Mouse (Mus musculus) urinary bladder, postnatal 25 days (tissue): ENCODE measurements at regions not wholly inside any gene's neighbourhood (a gene's known extent, or its start where the extent isn't known, plus 50 kb on each side); places are given as distances from the start of the nearest gene placed in this dataset.

Experiments
- DNase-seq: peaks from one replicate; pipeline ENCODE4 v3.0.0; 2022; ENCODE audit warnings: low spot score

DNA sequence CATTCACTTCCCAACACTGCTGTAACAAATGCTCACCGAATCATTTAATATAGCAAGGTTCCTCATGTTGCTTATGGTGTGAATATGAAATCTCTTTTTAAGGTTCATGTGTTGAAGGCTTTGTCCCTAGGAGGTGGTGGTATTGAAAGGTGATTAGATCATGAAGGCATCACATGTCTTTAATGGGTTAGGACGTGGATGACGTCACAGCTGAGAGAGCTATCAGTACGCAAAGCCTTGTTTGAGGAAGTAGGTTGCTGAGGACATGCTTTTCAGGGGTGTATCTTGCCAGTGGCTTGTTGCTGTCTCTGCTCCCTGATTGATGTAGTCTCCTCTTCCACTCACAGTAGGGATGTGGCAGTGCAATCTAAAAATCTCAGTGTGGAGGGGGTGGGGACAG lies 69.8 kb upstream of the Arsj start:
- no peak for DNase-seq

- no peak for DNase-seq
Measured at GRCm38 (mm10) chr3:126295932-126296331, 67.6 kb upstream of the Arsj start.

GRCm38 (mm10) chr3:126299257-126299656 lies 64.2 kb upstream of the Arsj start:
- no peak for DNase-seq

- DNase-seq, result no peak
Measured at GRCm38 (mm10) chr3:126308303-126308702, 55.2 kb upstream of the Arsj start.
